Mouse (Mus musculus) large intestine, adult 2 months (tissue): ENCODE measurements around the gene Hnrnpul2. TPM values are rescaled to one million over a fixed set of nuclear protein-coding genes. Genes with fewer than 3 reads are reported as not detected.

Source experiments
- DNase-seq: peaks from one replicate; pipeline ENCODE4 v3.0.0-alpha.2; 2012; ENCODE audit warnings: low read depth, low spot score
- WGBS: fragments of 180-500 bp; shearing (Covaris S2); methylation state at CpG from one replicate; pipeline ENCODE4 v1.1.7; 2018; 5-methylcytosine and 5-hydroxymethylcytosine counted together
- polyA plus RNA-seq: library from polyadenylated mRNA; depleted of rRNA; stranded (reverse); fragments of >200 nt; gene quantifications from 2 replicates; pipeline ENCODE4 v1.2.3, GENCODE M21; 2012; rRNA removed

Gene Hnrnpul2
- polyA plus RNA-seq, result 16.3 and 21.8 TPM in 2 replicates

GRCm38 (mm10) chr19:8819596-8820423, at the start of gene Hnrnpul2:
Gene Hnrnpul2 (plus strand): TSS chr19:8820010.
- DNase-seq, result peak; percentile 94
- WGBS, result under 1% methylated on average over 83 of the region's 83 CpGs

DNA sequence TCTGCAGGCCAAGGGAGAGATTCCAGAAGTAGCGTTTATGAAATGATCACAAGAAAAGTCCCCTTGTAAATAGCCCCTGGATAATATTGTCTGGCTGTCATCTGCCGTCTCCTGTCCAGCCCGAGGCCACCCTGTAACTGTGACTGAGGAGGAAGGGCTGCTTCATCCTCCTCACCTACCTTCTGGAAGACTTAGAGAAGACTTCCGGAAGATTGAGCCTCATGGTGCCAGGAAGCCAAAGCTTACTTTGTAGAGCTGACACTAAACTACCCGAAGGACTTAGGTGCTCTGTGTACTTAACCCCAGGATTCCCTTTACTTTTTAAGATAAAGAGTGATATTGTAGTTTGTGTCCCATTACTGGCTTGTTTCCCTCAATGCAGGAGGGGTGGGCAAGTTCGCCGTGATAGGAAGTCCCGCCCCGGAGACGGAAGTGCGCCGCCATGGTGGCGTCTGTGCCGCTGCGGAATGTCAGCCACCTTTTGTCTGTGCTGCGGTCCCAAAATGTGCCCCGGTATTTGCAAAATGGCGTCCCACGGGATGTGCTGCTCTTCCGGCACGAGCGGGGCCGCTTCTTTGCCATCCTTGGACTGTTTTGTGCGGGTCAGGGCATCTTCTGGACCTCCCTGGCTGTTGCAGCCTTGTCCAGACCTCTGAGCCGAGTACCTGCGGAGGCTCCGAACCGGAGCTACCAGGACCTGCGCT, 49.1 kb upstream of the Hnrnpul2 start, which contains the start of gene Tmem223:
TSS of gene Tmem223 (plus strand) at position 430 of the 704 bp plus-strand sequence.
- peak; percentile 52 for DNase-seq
- WGBS, result 10% methylated on average over 29 of the region's 29 CpGs

DNA sequence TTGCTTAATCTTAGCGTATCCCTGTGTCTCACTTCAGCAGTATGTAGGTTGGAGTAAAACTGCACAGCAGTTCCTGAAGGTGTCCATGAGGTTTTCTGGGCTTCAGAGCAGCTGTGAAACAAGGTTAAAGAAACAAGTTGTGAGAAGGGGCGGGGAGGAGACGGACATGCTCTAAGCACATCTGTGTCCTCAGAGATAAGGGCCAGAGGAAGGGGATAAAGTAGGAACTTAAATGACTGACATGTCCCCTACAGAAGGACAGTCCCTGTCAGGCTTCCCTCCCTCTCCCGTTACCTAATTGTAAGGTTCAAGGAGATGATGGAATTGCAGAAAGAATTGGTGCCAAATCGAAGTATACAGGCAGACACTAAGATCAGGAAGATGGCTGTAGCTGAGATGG, 46.8 kb upstream of the Hnrnpul2 start:
- WGBS, result 51% methylated on average over 5 of the region's 5 CpGs
- DNase-seq, result no peak

DNA sequence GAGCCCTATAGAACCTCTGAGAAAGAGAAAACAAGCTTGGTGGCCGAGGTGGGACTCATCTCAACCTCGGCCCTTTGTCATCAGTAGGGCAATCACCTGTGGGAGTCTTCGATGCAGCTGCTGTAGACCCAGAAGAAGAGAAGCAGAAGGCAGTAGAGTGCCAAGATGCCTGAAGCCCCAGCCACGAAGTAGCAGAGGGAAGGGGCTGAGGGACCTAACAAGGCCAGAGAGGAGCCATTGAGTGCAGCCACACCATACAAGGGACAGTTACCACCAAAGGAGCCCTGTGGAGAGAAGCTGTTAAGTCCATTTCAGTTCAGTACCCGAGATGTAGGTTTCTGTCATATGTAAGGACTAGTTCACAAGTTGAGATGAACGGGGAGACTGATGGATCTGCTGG, 46.4 kb upstream of the Hnrnpul2 start:
- DNase-seq, result no peak
- 15% methylated on average over 6 of the region's 6 CpGs for WGBS

- WGBS, result under 1% methylated on average over 68 of the region's 68 CpGs
- peak; percentile 93 for DNase-seq
Measured at GRCm38 (mm10) chr19:8774086-8774835, 45.5 kb upstream of the Hnrnpul2 start, which contains the start of gene Tmem179b. Gene Tmem179b (minus strand): TSS chr19:8774467.

DNA sequence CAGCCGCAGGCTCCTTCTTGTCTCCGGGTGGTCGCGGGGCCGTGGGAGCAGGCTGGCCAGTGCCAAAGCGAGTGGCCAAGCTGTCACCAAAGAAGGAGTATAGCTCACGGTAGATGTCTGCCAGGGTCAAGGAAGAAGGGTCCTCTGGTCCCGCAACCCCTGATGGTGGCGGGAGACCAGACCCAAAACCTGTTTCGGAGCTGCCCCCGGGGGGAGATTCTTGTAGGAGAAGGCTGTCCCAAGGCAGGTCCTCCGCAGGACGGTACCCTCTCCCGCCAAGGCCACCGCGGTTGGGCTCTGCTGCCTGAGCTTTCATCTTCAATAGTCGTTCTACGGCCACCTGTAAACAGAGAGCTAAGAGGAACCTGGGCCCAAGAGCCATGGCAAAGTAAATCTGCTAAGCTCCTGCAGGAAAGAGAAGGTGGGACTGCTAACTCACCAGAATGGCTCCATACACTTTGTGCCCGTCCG, 44.8 kb upstream of the Hnrnpul2 start:
- DNase-seq, result no peak

DNA sequence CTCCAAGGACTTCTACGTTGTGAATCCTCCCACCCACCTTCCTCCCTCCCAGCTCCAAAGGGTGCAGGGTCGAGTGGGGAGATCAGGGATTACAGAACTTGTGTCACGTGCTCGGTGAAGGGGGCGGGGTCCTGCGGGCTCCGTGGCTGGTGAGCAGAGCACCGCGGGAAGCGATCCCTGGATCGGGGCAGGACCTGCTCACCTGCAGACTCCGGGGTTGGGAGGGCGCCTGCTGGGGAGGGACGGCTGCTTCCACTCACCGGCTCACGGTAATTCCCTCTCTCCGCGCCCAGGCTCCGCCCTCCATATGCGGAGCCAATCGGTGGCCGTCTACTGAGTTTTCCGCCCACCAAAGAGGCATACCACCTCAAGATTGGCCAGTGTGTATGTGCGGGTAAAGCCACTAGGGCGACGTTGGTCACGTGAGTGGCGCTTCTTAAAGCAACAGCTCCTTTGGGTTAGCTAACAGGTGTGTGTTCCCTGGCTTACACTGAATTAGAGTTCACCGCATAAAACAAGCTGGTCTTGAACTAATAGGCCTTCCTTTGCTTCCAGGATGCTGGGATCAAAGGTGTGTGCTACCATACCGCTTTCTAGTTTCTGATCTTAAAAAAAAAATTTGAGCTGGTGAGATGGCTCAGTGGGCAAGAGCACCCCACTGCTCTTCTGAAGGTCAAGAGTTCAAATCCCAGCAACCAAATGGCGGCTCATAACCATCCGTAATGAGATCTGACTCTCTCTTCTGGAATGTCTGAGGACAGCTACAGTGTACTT, 33.6 kb upstream of the Hnrnpul2 start, which contains the start of gene Taf6l:
TSS of gene Taf6l (minus strand) at position 410 of the 774 bp plus-strand sequence.
- under 1% methylated on average over 32 of the region's 32 CpGs for WGBS
- DNase-seq, result peak; percentile 95

More for the DNA sequence above, 44.8 kb upstream of the Hnrnpul2 start:
- WGBS, result 3% methylated on average over 20 of the region's 20 CpGs

- DNase-seq, result no peak
- WGBS, result 47% methylated on average over 3 of the region's 3 CpGs
Measured at GRCm38 (mm10) chr19:8788521-8788920, 31.3 kb upstream of the Hnrnpul2 start.

DNA sequence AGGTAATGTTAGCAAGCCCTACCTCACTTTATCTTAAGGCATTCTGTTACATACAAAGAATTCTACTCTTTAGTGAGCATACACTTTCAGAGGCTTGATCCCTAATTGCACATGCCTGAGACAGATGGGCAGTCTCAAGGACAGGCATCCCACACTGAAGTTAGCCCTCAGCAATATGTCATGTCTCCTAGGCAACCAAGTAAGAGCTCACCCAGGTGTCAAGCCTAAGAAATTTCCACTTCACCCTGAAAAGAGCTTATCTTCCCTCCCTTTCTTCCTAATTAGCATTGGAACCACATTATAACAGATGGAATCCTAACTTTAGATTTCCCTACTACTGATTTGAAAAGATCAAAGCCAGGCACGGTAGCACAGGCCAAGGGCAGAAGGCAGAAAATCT, 30.6 kb upstream of the Hnrnpul2 start:
- WGBS, result 65% methylated on average over 1 of the region's 1 CpGs
- no peak for DNase-seq

DNA sequence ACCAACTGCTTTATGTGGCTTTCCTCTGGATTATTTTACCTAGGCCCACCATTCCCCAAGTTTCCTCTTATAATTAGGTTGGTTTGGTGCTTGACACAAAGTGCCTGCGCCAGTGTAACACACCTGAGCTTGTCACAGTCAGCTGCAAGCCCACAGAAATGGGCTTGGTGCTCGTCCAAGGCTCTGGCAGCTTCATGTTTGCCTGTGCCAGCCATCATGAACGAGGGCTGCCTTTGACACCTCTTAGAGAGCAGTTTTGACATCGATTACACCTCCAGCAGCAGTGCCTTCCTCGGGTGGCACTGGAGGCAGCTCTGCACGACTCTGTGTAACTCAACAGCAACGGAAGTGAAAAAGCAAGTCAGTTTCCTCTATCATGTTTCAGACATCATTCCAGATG, 29.6 kb upstream of the Hnrnpul2 start:
- no peak for DNase-seq
- WGBS, result 80% methylated on average over 7 of the region's 7 CpGs

DNA sequence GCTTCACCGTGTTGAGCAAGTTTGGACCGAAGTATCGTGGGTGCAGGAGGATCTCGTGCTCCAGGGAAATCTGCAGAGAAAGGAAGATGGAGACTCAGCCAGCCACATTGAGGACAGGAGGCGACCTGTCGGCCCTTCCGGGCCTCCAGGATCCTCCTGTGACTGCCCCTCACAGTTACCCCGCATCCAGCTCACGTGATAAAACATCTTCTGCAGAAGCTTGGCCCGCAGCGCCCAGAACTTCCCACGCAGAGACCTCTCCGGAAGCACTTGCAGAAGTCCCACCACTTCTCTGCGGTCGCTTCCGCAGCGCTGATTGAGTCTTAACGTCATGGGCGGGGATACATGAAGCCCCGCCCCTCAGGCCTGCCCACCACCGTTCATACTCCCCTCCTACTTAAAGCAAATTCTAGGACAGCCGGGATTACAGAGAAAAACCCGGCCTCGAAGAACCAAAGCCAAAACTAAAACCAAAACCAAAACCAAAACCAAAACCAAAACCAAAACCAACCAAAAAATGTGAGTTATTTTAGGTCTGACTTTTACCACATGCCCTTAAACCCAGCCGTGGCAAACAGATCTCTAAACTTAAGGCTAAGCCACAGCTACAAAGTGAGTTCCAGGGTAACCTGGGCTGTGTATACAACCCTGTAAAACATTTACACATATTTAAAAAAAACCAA, 21.4 kb upstream of the Hnrnpul2 start, which contains the start of gene Polr2g:
TSS of gene Polr2g (minus strand) at position 314 of the 683 bp plus-strand sequence.
- peak; percentile 86 for DNase-seq
- WGBS, result under 1% methylated on average over 25 of the region's 25 CpGs

DNA sequence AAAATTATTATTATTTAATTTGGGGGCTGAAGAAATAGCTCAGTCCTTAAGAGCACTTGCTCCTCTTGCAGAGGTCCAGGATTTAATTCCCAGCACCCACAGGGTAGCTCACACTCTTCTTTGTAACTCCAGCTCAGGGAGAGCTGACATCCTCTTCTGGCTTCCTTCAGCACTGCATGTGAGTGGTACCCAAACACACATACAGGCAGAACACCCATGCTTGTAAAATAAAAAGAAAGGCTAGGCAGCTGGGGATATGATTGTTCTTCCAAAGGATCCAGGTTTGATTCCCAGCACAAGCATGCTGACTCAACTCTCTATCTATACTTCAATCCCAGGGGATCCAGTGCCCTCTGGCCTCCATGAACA, 20.9 kb upstream of the Hnrnpul2 start:
- no peak for DNase-seq

DNA sequence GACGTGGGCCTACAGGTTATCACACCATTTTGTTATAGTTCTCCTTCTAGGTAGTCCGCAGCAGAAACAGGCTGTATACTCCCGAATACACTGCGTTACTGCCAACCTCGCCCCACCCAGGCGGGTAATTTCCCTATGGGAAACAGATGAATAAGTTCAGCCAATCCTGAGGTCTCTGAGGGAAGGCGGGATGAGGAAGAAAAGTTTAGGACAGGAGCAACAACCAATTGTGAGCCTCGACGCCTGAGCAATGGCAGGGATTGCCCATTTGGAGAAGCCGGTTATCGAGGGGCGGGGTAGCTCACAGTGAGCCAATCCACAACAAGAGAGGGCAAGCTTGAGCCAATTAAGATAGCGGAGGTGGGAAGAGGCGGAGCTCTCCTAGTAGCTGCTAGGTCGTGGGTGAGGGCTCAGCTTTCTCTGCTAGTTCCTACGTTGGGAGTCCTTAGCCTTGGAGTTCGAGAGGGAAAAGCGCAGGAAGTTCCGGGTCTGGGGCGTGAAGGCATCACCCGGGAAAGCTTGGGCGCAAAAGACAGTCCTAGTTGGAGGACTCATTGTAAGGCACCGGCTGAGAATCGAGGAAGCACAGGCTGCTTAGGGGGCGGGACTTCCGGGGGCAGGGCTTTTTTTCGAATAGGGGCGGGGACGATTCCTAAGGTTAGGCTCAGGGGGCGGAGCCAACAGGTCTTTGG, 17.5 kb upstream of the Hnrnpul2 start, which contains the start of gene Zbtb3:
TSS of gene Zbtb3 (plus strand) at position 426 of the 692 bp plus-strand sequence.
- DNase-seq, result peak; percentile 99
- under 1% methylated on average over 30 of the region's 30 CpGs for WGBS

GRCm38 (mm10) chr19:8803204-8803780, 16.5 kb upstream of the Hnrnpul2 start:
- no peak for DNase-seq
- WGBS, result 87% methylated on average over 9 of the region's 9 CpGs

GRCm38 (mm10) chr19:8803879-8804660, 15.7 kb upstream of the Hnrnpul2 start:
- DNase-seq, result no peak
- 88% methylated on average over 11 of the region's 11 CpGs for WGBS

DNA sequence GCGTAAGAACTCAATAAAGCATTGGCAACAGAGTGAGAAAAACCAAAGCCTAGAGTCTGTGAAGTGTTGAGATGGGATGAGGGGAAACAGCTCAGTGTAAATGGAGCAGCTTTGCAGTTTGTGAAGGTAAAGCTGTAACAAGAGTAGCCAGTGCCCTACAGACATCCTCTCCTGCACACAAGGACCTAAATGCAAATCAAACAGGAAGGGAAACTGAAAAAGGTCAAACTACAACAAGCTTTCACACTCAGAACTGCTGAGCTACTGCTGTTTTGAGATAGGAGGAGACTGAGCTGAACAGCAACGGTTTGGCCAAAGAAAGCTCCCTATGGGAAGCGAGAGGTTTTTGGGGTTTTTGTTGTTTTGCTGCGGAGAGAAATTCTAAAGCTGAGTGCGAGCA, 13.0 kb upstream of the Hnrnpul2 start:
- DNase-seq, result no peak

GRCm38 (mm10) chr19:8815812-8816211, 4.0 kb upstream of the Hnrnpul2 start:
- WGBS, result 67% methylated on average over 11 of the region's 11 CpGs
- DNase-seq, result no peak

More for the DNA sequence above, 13.0 kb upstream of the Hnrnpul2 start:
- WGBS, result 90% methylated on average over 5 of the region's 5 CpGs
